ENCODE assay signal across 28 mouse cellular contexts in the genomic region with DNA sequence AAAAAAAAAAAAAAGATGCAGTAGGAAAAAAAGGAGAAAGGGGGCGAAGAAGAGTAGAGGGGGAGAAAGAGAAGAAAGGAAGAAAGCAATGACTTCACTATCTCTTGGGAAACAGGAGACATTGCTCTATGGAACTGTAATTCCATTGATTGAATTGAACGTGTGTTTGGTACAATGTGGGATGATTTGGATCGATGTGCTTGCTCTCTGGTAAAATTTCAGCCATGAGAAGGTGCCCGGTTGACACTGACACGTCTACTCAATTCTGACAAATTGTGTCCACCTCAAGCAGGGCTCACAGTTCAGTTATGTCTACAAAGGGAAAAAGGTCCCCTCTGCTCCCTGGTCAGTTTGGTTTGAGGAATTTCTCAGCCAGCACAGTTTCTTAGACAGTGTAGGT.
"Had no signal": no experiment of that assay in that cellular context is flagged by ENCODE, and none has a peak within 500 bp of the region (broad histone marks: within the 10 kb centered on the region; RNA-seq: fewer than 3 reads in every experiment).

No protein-coding gene starts in this region.

- H3K36me3 ChIP-seq: embryonic facial prominence, embryonic 10.5 days; embryonic facial prominence, embryonic 12.5 days; embryonic facial prominence, embryonic 13.5 days; embryonic facial prominence, embryonic 15.5 days; forebrain, embryonic 10.5 days; forebrain, embryonic 12.5 days; forebrain, embryonic 15.5 days had no signal

- H3K4me3 ChIP-seq: embryonic facial prominence, embryonic 10.5 days; embryonic facial prominence, embryonic 12.5 days; embryonic facial prominence, embryonic 13.5 days; embryonic facial prominence, embryonic 15.5 days; erythroblast, embryonic 14.5 days; forebrain, embryonic 10.5 days; forebrain, embryonic 12.5 days; forebrain, embryonic 13.5 days; forebrain, embryonic 15.5 days; gastrocnemius, adult 2 months; heart, adult 2 months had no signal

- ATAC-seq: forebrain, embryonic 13.5 days; forebrain, embryonic 14.5 days; forebrain, embryonic 15.5 days; forebrain, embryonic 16.5 days; forebrain, postnatal 0 days had no signal

- H3K27me3 ChIP-seq: embryonic facial prominence, embryonic 12.5 days; embryonic facial prominence, embryonic 13.5 days; embryonic facial prominence, embryonic 15.5 days; forebrain, embryonic 12.5 days; forebrain, embryonic 13.5 days; forebrain, embryonic 15.5 days had no signal

- H3K4me2 ChIP-seq: embryonic facial prominence, embryonic 12.5 days; embryonic facial prominence, embryonic 13.5 days; embryonic facial prominence, embryonic 15.5 days; forebrain, embryonic 12.5 days; forebrain, embryonic 13.5 days; forebrain, embryonic 15.5 days had no signal

- H3K9ac ChIP-seq: embryonic facial prominence, embryonic 12.5 days; embryonic facial prominence, embryonic 13.5 days; embryonic facial prominence, embryonic 15.5 days; forebrain, embryonic 12.5 days; forebrain, embryonic 13.5 days; forebrain, embryonic 15.5 days; forebrain, postnatal 0 days had no signal

- H3K9me3 ChIP-seq: embryonic facial prominence, embryonic 10.5 days; embryonic facial prominence, embryonic 12.5 days; embryonic facial prominence, embryonic 13.5 days; embryonic facial prominence, embryonic 15.5 days; forebrain, embryonic 10.5 days; forebrain, embryonic 12.5 days; forebrain, embryonic 13.5 days; forebrain, embryonic 15.5 days had no signal

- DNase-seq: cerebellum, adult 8-10 months; cerebellum, adult 9-10 months; cerebellum, adult 9-11 months; cerebellum, postnatal 10 days; cerebellum, postnatal 14 days; cerebellum, postnatal 25 days; cerebellum, postnatal 36 days; embryo, embryonic 11 days; forebrain, postnatal 0 days; gastrocnemius, adult 2 months; gastrocnemius, postnatal 10 days; gastrocnemius, postnatal 14 days; gastrocnemius, postnatal 25 days; gastrocnemius, postnatal 36 days; heart, adult 11 months; heart, adult 18-20 months; heart, adult 2 months had no signal

- H3K4me1 ChIP-seq: embryonic facial prominence, embryonic 12.5 days; embryonic facial prominence, embryonic 13.5 days; embryonic facial prominence, embryonic 15.5 days; forebrain, embryonic 12.5 days; forebrain, embryonic 13.5 days; forebrain, embryonic 15.5 days had no signal

- H3K27ac ChIP-seq: embryonic facial prominence, embryonic 10.5 days; embryonic facial prominence, embryonic 12.5 days; embryonic facial prominence, embryonic 13.5 days; embryonic facial prominence, embryonic 15.5 days; forebrain, embryonic 10.5 days; forebrain, embryonic 12.5 days; forebrain, embryonic 13.5 days; forebrain, embryonic 15.5 days; gastrocnemius, adult 2 months; heart, adult 2 months had no signal
